Mouse (Mus musculus) urinary bladder, postnatal 4 days (tissue): ENCODE results near the gene Scn4a.
"Not testable (repeated sequence)": the region's sequence is repeated elsewhere in the genome, so short reads cannot be mapped to it uniquely, and the experiment has no call there.

Source experiments
- DNase-seq, 2 experiments: peaks; one replicate each; pipeline ENCODE4 v3.0.0; 2021 to 2022; ENCODE audit warnings: low spot score in 2 of 2

Gene Scn4a

GRCm38 (mm10) chr11:106355382-106356128, 2.5 kb upstream of the Scn4a start:
- no peak for DNase-seq

- DNase-seq = no peak
Measured at GRCm38 (mm10) chr11:106354181-106354580, 1.1 kb upstream of the Scn4a start.

- no peak for DNase-seq
Measured at GRCm38 (mm10) chr11:106351941-106352340, 1.1 kb downstream of the Scn4a start.

GRCm38 (mm10) chr11:106351253-106351652, 1.8 kb downstream of the Scn4a start:
- DNase-seq = no peak

- no peak for DNase-seq
Measured at GRCm38 (mm10) chr11:106350853-106351252, 2.2 kb downstream of the Scn4a start.

- DNase-seq = no peak
Measured at GRCm38 (mm10) chr11:106349772-106350171, 3.3 kb downstream of the Scn4a start.

- no peak for DNase-seq
Measured at GRCm38 (mm10) chr11:106344910-106345309, 8.2 kb downstream of the Scn4a start.

- DNase-seq = no peak
Measured at GRCm38 (mm10) chr11:106340990-106341520, 12.0 kb downstream of the Scn4a start.

GRCm38 (mm10) chr11:106339323-106339722, 13.8 kb downstream of the Scn4a start:
- DNase-seq = not testable (repeated sequence)

- DNase-seq = no peak
Measured at GRCm38 (mm10) chr11:106338870-106339269, 14.2 kb downstream of the Scn4a start.

- no peak for DNase-seq
Measured at GRCm38 (mm10) chr11:106338029-106338428, 15.1 kb downstream of the Scn4a start.

- no peak for DNase-seq
Measured at GRCm38 (mm10) chr11:106334066-106334465, 19.0 kb downstream of the Scn4a start.

- DNase-seq = no peak
Measured at GRCm38 (mm10) chr11:106332458-106332857, 20.6 kb downstream of the Scn4a start.

- no peak for DNase-seq
Measured at GRCm38 (mm10) chr11:106329682-106330081, 23.4 kb downstream of the Scn4a start.

GRCm38 (mm10) chr11:106329128-106329527, 24.0 kb downstream of the Scn4a start:
- no peak for DNase-seq

GRCm38 (mm10) chr11:106328521-106328920, 24.6 kb downstream of the Scn4a start:
- DNase-seq = no peak

GRCm38 (mm10) chr11:106326475-106326874, 26.6 kb downstream of the Scn4a start:
- DNase-seq = no peak

GRCm38 (mm10) chr11:106325566-106326206, 27.4 kb downstream of the Scn4a start:
- DNase-seq = no peak

GRCm38 (mm10) chr11:106324858-106325257, 28.2 kb downstream of the Scn4a start:
- DNase-seq = no peak

- DNase-seq = no peak
Measured at GRCm38 (mm10) chr11:106318406-106319366, 34.4 kb downstream of the Scn4a start.

- no peak for DNase-seq
Measured at GRCm38 (mm10) chr11:106317801-106318200, 35.3 kb downstream of the Scn4a start.

GRCm38 (mm10) chr11:106316416-106316815, 36.7 kb downstream of the Scn4a start:
- DNase-seq = no peak
